Mouse (Mus musculus) kidney, embryonic 16.5 days (tissue): ENCODE results near the gene Tle1. TPM values are rescaled to one million over a fixed set of nuclear protein-coding genes. Genes with fewer than 3 reads are reported as not detected.

Experiments used
- ATAC-seq: fragments of 200-750 bp; cut with Nextera tagmentation; 2 replicates; pipeline ENCODE4 v1.8.0; 2017; ENCODE audit warnings: moderate TSS enrichment; ENCODE audit not compliant: low FRiP score, low TSS enrichment
- H3K27ac ChIP-seq: fragments of 300-500 bp; sonication (generic); 2 replicates; pipeline ENCODE4 v1.5.1; 2014; ENCODE audit warnings: low read length
- H3K27me3 ChIP-seq: fragments of 300-500 bp; sonication (generic); 2 replicates; pipeline ENCODE4 v1.6.1; 2014; ENCODE audit warnings: low read length, control low read depth, mixed read lengths; ENCODE audit not compliant: insufficient read depth
- H3K36me3 ChIP-seq: fragments of 300-500 bp; sonication (generic); 2 replicates; pipeline ENCODE4 v1.6.1; 2014; ENCODE audit warnings: low read length, control low read depth, mixed read lengths; ENCODE audit not compliant: insufficient read depth
- H3K4me1 ChIP-seq: fragments of 300-500 bp; sonication (generic); 2 replicates; pipeline ENCODE4 v1.6.1; 2014; ENCODE audit warnings: low read length, control low read depth, mixed read lengths; ENCODE audit not compliant: insufficient read depth
- H3K4me2 ChIP-seq: fragments of 300-500 bp; sonication (generic); replicated peaks from 2 replicates; pipeline ENCODE4 v1.6.1; 2014; ENCODE audit warnings: low read depth, low read length
- H3K4me3 ChIP-seq: fragments of 300-500 bp; sonication (generic); 2 replicates; pipeline ENCODE4 v1.5.1; 2014; ENCODE audit warnings: mild to moderate bottlenecking, low read length
- H3K9ac ChIP-seq: fragments of 300-500 bp; sonication (generic); replicated peaks from 2 replicates; pipeline ENCODE4 v1.6.1; 2014; ENCODE audit warnings: low read length
- H3K9me3 ChIP-seq: fragments of 300-500 bp; sonication (generic); 2 replicates; pipeline ENCODE4 v1.6.1; 2016; ENCODE audit warnings: low read length, control low read depth
- WGBS: fragments of 180-500 bp; shearing (Covaris S2); extraction: QIAGEN DNeasy Blood & Tissue Kit; methylation state at CpG from one replicate; pipeline ENCODE4 v1.1.7; 2014; 5-methylcytosine and 5-hydroxymethylcytosine counted together
- polyA plus RNA-seq: library from polyadenylated mRNA; unstranded; fragments of >200 nt; fragmentation: Nextera tagmentation; extraction: Ambion mirVana; gene quantifications from 2 replicates; pipeline ENCODE4 v1.2.1, GENCODE M21; 2015

The Tle1 gene
- polyA plus RNA-seq, 1 experiment from 2014 or later: 24.8 TPM

DNA sequence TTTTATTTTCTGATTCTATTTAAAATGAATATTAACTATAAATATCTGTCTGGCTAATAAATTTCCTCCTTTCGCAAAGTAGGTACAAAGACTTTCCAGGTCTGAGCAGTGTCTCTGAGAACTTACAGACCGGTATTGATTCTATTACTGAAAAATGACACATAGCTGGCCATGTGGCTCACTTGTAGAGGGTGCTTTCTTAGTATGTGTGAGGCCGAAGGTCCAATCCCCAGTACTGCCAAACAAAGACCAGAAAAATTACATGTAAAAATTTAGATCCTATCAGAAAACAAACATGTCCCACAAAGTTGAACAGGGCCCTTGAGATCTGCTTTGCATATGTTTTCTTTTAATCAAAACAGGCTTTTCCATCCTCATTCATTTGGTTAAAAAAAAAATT, 33.5 kb downstream of the Tle1 start:
- H3K9ac ChIP-seq: no peak overlapping the region
- H3K27me3 ChIP-seq: no peaks in the 10 kb centered on the region
- H3K9me3 ChIP-seq: no peaks in the 10 kb centered on the region
- H3K27ac ChIP-seq: no peak overlapping the region
- peaks cover 33% of the 10 kb centered on the region for H3K36me3 ChIP-seq
- H3K4me2 ChIP-seq: no peak overlapping the region
- H3K4me1 ChIP-seq: peaks cover 7% of the 10 kb centered on the region; the same call in 1 of the 2 replicates
- H3K4me3 ChIP-seq: no peak overlapping the region
- 89% methylated on average over 3 of the region's 3 CpGs for WGBS
- ATAC-seq: no peak

- Histone ChIP-seq H3K27ac (no peak overlapping the region), H3K4me2 (no peak overlapping the region), H3K9ac (no peak overlapping the region), H3K4me1 (peaks cover 7% of the 10 kb centered on the region; the same call in 1 of the 2 replicates), H3K9me3 (no peaks in the 10 kb centered on the region), H3K36me3 (peaks cover 33% of the 10 kb centered on the region), H3K27me3 (no peaks in the 10 kb centered on the region), H3K4me3 (no peak overlapping the region)
- WGBS: 72% methylated on average over 2 of the region's 2 CpGs
- no peak for ATAC-seq
Observed at GRCm38 (mm10) chr4:72166561-72166960, 34.2 kb downstream of the Tle1 start.

DNA sequence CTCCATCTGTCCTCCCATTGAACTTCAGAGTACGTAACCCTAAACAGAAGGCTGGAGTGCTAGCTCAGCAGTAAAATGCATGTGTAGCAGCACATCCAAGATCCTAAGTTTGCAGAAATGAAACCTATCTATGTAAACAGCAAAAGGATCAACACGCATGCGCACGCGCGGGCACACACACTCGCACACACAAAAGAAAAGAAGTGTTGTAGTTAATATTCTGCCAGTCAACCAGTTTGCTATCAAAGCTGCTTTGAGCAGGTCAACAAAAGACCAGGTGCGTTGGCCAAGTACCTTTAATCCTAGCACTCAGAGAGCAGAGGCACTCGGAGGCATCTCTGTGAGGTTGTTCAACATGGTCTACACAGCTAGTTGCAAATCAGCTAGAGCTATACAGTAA, 35.0 kb downstream of the Tle1 start:
- ATAC-seq: no peak
- H3K4me3 ChIP-seq: no peak overlapping the region
- no peaks in the 10 kb centered on the region for H3K27me3 ChIP-seq
- H3K36me3 ChIP-seq: peaks cover 33% of the 10 kb centered on the region
- H3K4me1 ChIP-seq: peaks cover 7% of the 10 kb centered on the region; the same call in 1 of the 2 replicates
- WGBS: 98% methylated on average over 9 of the region's 9 CpGs
- no peak overlapping the region for H3K27ac ChIP-seq
- no peaks in the 10 kb centered on the region for H3K9me3 ChIP-seq
- H3K4me2 ChIP-seq: no peak overlapping the region
- H3K9ac ChIP-seq: no peak overlapping the region

DNA sequence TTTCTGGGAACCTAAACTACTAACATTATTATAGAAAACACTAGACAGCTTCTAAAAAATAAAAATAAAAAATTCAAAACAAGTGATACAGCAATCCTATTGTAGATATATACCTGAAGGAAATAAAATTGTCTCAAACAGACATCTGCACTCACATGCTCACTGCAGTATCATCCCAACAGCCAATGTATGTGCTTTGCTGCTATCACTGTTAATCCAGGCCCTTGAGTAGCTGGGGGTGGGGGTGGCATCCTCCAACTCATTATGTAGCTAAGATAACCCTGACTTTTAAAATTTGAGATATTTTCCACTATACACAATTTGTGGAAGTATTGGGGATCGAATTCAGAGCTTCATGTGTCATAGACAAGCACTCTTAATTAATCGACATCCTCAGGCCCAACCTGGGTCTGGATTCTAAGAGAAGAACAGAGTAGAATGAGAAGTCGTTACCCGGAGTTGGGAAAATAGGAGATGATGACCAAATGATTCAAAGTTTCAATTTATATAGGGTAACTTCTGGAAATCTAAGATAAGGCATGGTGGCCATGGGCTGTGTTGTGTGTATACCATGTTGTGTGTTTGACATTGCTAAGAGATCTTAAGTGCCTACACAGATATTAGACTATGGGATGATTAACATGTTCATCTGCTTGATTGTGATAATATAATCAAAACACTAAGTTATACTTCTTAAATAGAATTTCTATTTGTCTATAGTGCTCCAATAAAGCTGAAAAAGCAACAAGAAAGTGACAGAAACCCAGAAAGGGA, 38.1 kb downstream of the Tle1 start:
- 91% methylated on average over 4 of the region's 4 CpGs for WGBS
- H3K4me3 ChIP-seq: no peak overlapping the region
- H3K4me1 ChIP-seq: peaks cover 8% of the 10 kb centered on the region
- H3K4me2 ChIP-seq: no peak overlapping the region
- ATAC-seq: no peak
- H3K27ac ChIP-seq: no peak overlapping the region
- H3K9me3 ChIP-seq: no peaks in the 10 kb centered on the region
- H3K36me3 ChIP-seq: peaks cover 24% of the 10 kb centered on the region
- H3K9ac ChIP-seq: no peak overlapping the region
- no peaks in the 10 kb centered on the region for H3K27me3 ChIP-seq

DNA sequence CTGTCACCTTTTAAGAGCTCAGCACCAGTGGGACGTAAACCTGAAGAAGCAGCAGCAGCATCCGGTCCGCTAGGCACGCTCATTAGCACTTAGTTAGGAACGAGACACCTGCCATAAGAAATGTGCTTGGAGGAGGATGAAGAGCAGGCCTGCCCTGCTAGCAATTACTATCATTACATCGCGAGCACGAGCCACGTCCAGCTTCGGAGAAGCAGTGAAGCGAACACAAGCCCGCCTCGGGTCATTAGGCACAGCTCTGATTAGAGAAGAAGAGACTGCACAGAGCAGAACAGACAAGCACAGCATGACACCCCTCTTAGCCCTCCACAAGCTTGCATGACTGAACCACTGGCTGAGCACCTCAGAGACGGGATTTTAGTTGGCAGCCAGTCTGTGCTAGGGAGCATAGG, 40.6 kb downstream of the Tle1 start:
- no peak overlapping the region for H3K4me3 ChIP-seq
- WGBS: 31% methylated on average over 14 of the region's 14 CpGs
- no peaks in the 10 kb centered on the region for H3K9me3 ChIP-seq
- H3K4me1 ChIP-seq: peaks cover 5% of the 10 kb centered on the region; the same call in 1 of the 2 replicates
- no peak overlapping the region for H3K4me2 ChIP-seq
- no peaks in the 10 kb centered on the region for H3K27me3 ChIP-seq
- H3K36me3 ChIP-seq: peaks cover 29% of the 10 kb centered on the region
- ATAC-seq: peak; percentile 95
- no peak overlapping the region for H3K9ac ChIP-seq
- no peak overlapping the region for H3K27ac ChIP-seq

- no peaks in the 10 kb centered on the region for H3K9me3 ChIP-seq
Observed at GRCm38 (mm10) chr4:72157931-72158371, 42.8 kb downstream of the Tle1 start.

GRCm38 (mm10) chr4:72150460-72151131, 50.1 kb downstream of the Tle1 start:
- Histone ChIP-seq H3K4me1 (no peaks in the 10 kb centered on the region), H3K36me3 (0 out of 2 replicates have a peak, but pooled peaks cover 15% of the 10 kb centered on the region), H3K9me3 (no peaks in the 10 kb centered on the region), H3K27me3 (no peaks in the 10 kb centered on the region), H3K9ac (no peak overlapping the region), H3K4me2 (no peak overlapping the region), H3K4me3 (no peak overlapping the region), H3K27ac (no peak overlapping the region)
- ATAC-seq: no peak
- 51% methylated on average over 4 of the region's 4 CpGs for WGBS

More at GRCm38 (mm10) chr4:72157931-72158371, 42.8 kb downstream of the Tle1 start:
- Histone ChIP-seq H3K27me3 (no peaks in the 10 kb centered on the region), H3K4me3 (no peak overlapping the region), H3K36me3 (peaks cover 22% of the 10 kb centered on the region), H3K27ac (no peak overlapping the region), H3K9ac (no peak overlapping the region), H3K4me1 (peaks cover 5% of the 10 kb centered on the region; the same call in 1 of the 2 replicates), H3K4me2 (no peak overlapping the region)
- ATAC-seq: peak; percentile 55; the same call in 1 of the 2 replicates
- 63% methylated on average over 10 of the region's 10 CpGs for WGBS

DNA sequence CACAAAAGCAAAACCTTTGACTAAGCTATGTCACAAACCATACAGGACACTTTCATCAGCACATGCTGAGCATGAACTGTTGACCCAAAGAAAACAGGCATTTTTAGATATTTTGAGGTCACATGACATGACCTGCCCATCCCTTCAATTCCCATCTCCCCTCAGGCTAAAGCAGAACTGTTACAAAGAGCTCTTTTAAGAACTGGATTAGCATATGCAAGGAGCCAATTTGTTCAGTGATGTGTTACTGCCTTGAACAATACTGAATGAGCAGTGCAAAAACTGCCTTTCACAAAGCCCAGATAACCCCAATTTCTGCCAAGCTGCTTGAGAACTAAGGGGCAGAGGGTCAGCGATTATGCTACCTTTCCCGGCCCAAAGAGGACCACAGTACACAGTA, 54.7 kb downstream of the Tle1 start:
- no peak for ATAC-seq
- Histone ChIP-seq H3K4me1 (no peaks in the 10 kb centered on the region), H3K36me3 (peaks cover 13% of the 10 kb centered on the region)

DNA sequence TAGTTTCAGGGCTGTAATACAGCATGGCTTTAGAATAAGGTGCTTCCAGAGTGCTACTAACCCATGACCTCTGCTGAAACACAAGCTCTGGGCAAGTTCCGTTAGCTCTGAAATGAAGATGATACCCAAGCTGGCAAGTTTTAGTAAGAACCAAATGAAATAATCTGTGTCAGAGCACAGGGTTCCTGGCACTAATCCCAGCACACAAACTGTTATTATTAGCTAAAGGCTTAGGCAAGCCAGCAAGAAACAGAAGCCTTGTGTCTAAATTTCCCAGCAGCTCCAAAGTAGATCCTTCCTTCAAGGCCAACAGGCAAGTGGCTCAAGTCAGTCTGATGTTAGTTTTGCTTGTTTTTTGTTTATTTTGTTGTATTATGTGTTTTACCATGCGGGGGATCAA, 56.2 kb downstream of the Tle1 start:
- WGBS: 72% methylated on average over 2 of the region's 2 CpGs
- no peaks in the 10 kb centered on the region for H3K9me3 ChIP-seq
- H3K27me3 ChIP-seq: no peaks in the 10 kb centered on the region
- no peak overlapping the region for H3K27ac ChIP-seq
- no peak overlapping the region for H3K4me3 ChIP-seq
- H3K4me2 ChIP-seq: no peak overlapping the region
- peaks cover 26% of the 10 kb centered on the region for H3K36me3 ChIP-seq
- no peak for ATAC-seq
- H3K4me1 ChIP-seq: no peaks in the 10 kb centered on the region
- H3K9ac ChIP-seq: no peak overlapping the region

More for the DNA sequence above, 54.7 kb downstream of the Tle1 start:
- no peak overlapping the region for H3K9ac ChIP-seq
- no peaks in the 10 kb centered on the region for H3K27me3 ChIP-seq
- 65% methylated on average over 2 of the region's 2 CpGs for WGBS
- no peak overlapping the region for H3K4me2 ChIP-seq
- no peaks in the 10 kb centered on the region for H3K9me3 ChIP-seq
- no peak overlapping the region for H3K4me3 ChIP-seq
- no peak overlapping the region; the same call in 1 of the 2 replicates for H3K27ac ChIP-seq

- 81% methylated on average over 3 of the region's 3 CpGs for WGBS
- Histone ChIP-seq H3K4me1 (no peaks in the 10 kb centered on the region), H3K9me3 (no peaks in the 10 kb centered on the region), H3K9ac (no peak overlapping the region), H3K36me3 (peaks cover 54% of the 10 kb centered on the region), H3K27ac (no peak overlapping the region), H3K27me3 (no peaks in the 10 kb centered on the region), H3K4me3 (no peak overlapping the region), H3K4me2 (no peak overlapping the region)
- ATAC-seq: no peak
Observed at GRCm38 (mm10) chr4:72140706-72141105, 60.0 kb downstream of the Tle1 start.
